Mouse (Mus musculus): Measurements from ENCODE around the gene Dennd1b. TPM values are rescaled to one million over a fixed set of nuclear protein-coding genes. Genes with fewer than 3 reads are reported as not detected.

Gene Dennd1b
- polyA plus RNA-seq, 1 experiment from 2014 or later: 13.0 TPM

DNA sequence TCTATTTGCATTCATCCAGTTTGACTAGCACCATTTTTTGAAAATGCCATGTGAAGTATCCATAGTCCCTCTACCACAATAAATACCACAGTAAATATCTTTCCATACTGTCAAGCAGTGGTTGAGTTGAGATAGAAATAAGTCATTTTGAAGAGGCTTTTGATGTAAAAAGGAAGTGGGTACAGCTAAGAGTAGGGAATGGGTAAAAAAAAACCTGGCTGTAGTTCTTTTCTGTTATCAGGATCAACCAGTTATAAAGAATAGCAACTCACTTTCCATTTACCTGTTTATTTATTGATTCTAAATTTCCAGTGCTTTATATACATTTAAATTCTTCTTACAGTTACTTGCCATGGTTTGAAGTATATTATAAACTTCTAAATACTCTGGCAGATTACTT lies 89.8 kb downstream of the Dennd1b start:
- no peak for ATAC-seq (replicated peaks; ENCODE audit: insufficient number of reproducible peaks, insufficient read depth, low FRiP score, low read depth)
- Histone ChIP-seq H3K4me1 (replicated peaks) (no peaks in the 10 kb centered on the region), H3K4me2 (no peak overlapping the region), H3K4me3 (no peak overlapping the region), H3K27ac (no peak overlapping the region), H3K36me3 (peaks cover 4% of the 10 kb centered on the region; the same call in 1 of the 2 replicates), H3K9me3 (replicated peaks) (no peaks in the 10 kb centered on the region), H3K9ac (no peak overlapping the region), H3K27me3 (no peaks in the 10 kb centered on the region)

DNA sequence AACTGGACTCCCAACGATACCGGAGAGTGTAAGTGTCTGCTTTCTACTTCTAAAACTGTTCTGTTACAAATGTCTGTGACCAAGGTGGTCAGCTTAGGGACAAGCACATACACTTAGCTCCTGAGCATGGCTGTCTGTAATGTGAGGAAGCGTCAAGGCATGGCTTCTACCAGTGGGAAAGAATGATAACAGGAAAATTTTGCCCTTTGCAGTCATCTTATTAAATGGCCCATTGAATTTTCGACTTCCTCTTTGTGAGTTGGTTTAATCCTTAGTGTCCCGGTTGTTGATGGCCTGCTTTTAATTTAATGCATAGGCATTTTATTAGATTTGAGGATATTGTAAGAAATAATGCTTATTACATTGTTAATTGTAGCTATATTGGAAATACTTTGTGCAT lies 97.1 kb downstream of the Dennd1b start:
- 88% methylated on average over 5 of the region's 5 CpGs for WGBS
- Histone ChIP-seq H3K36me3 (no peaks in the 10 kb centered on the region), H3K9me3 (replicated peaks) (no peaks in the 10 kb centered on the region), H3K4me3 (no peak overlapping the region), H3K27ac (no peak overlapping the region), H3K9ac (no peak overlapping the region), H3K4me2 (no peak overlapping the region), H3K4me1 (replicated peaks) (no peaks in the 10 kb centered on the region), H3K27me3 (no peaks in the 10 kb centered on the region)
- no peak for ATAC-seq (replicated peaks; ENCODE audit: insufficient number of reproducible peaks, insufficient read depth, low FRiP score, low read depth)

DNA sequence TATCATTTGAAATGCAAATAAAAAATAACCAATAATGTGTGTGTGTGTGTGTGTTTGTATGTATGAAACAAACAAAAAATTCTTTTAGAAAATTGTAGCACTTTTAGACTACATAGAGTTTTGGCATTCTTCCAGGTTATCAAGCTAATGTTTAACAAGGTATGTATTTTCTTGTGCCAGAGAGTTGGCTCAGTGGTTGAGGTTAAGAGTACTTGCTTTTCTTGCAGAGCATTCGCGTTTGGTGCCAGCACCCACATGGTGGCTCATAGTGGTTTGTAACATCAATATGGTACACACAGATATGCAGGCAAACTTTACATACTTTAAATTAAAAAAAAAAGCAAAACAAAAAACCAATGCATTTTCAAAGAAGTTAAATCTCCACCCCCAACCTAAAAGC lies 101.5 kb downstream of the Dennd1b start:
- Histone ChIP-seq H3K4me2 (no peak overlapping the region), H3K4me3 (no peak overlapping the region), H3K27ac (no peak overlapping the region), H3K4me1 (replicated peaks) (no peaks in the 10 kb centered on the region), H3K9me3 (replicated peaks) (no peaks in the 10 kb centered on the region), H3K9ac (no peak overlapping the region), H3K27me3 (no peaks in the 10 kb centered on the region), H3K36me3 (no peaks in the 10 kb centered on the region)
- WGBS: 86% methylated on average over 2 of the region's 2 CpGs
- ATAC-seq (replicated peaks; ENCODE audit: insufficient number of reproducible peaks, insufficient read depth, low FRiP score, low read depth): no peak

DNA sequence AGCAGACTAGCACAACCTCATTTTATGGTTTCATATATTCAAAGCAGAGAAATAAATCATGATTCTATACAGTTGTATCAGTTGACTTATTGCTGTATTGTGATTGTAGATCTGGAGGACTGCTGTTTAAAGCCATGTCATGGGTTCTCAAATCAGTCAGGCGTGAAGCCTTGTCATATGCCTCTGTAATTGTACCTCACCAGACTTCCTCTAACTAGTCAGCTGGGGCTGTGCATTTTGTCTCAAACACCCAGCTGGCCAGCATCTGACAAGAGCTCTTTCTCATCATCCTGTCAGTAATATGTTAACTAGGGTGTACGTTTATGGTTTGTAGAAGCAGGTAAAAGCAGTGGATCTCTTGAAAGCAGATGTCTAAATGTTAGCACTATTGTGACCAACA lies 104.0 kb downstream of the Dennd1b start:
- WGBS: 46% methylated on average over 2 of the region's 2 CpGs
- H3K4me3 ChIP-seq: no peak overlapping the region

GRCm38 (mm10) chr1:139071015-139071414 lies 107.8 kb downstream of the Dennd1b start:
- 52% methylated on average over 2 of the region's 2 CpGs for WGBS
- no peak for ATAC-seq (replicated peaks; ENCODE audit: insufficient number of reproducible peaks, insufficient read depth, low FRiP score, low read depth)
- no peaks in the 10 kb centered on the region for H3K4me1 ChIP-seq (replicated peaks)

More for the DNA sequence above, 104.0 kb downstream of the Dennd1b start:
- Histone ChIP-seq H3K36me3 (no peaks in the 10 kb centered on the region), H3K27me3 (no peaks in the 10 kb centered on the region), H3K4me2 (no peak overlapping the region), H3K4me1 (replicated peaks) (no peaks in the 10 kb centered on the region), H3K9ac (no peak overlapping the region), H3K9me3 (replicated peaks) (no peaks in the 10 kb centered on the region), H3K27ac (no peak overlapping the region)
- no peak for ATAC-seq (replicated peaks; ENCODE audit: insufficient number of reproducible peaks, insufficient read depth, low FRiP score, low read depth)

GRCm38 (mm10) chr1:139075671-139076070 lies 112.4 kb downstream of the Dennd1b start:
- Histone ChIP-seq H3K4me1 (replicated peaks) (peaks cover 3% of the 10 kb centered on the region; the same call in 1 of the 2 replicates), H3K36me3 (no peaks in the 10 kb centered on the region), H3K27me3 (no peaks in the 10 kb centered on the region), H3K9me3 (replicated peaks) (no peaks in the 10 kb centered on the region), H3K9ac (no peak overlapping the region), H3K4me3 (no peak overlapping the region), H3K4me2 (no peak overlapping the region), H3K27ac (no peak overlapping the region)
- WGBS: 52% methylated on average over 2 of the region's 2 CpGs
- no peak for ATAC-seq (replicated peaks; ENCODE audit: insufficient number of reproducible peaks, insufficient read depth, low FRiP score, low read depth)

More at GRCm38 (mm10) chr1:139071015-139071414, 107.8 kb downstream of the Dennd1b start:
- no peak overlapping the region for H3K9ac ChIP-seq
- H3K9me3 ChIP-seq (replicated peaks): no peaks in the 10 kb centered on the region
- H3K36me3 ChIP-seq: no peaks in the 10 kb centered on the region
- no peaks in the 10 kb centered on the region for H3K27me3 ChIP-seq
- H3K4me2 ChIP-seq: no peak overlapping the region
- no peak overlapping the region for H3K4me3 ChIP-seq
- no peak overlapping the region for H3K27ac ChIP-seq

DNA sequence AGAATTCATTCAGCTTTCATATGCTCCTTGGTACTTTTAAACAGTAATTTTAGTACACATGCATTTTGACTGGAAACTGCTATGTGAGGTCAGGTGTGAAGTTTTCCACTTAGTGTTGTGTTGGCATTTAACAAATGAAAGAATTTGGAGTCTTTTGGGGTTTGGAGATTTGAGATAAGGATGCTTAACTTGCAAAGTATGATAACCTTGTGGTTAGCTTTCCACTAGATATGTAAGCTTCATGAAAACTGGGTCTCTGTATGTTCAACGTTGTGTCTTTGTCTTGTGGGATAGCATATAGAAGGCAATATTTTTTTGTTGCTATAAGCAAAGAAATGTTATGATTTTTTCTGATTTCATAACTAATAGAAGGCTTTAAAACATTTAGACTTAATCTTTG lies 114.8 kb downstream of the Dennd1b start:
- no peaks in the 10 kb centered on the region for H3K36me3 ChIP-seq
- H3K4me2 ChIP-seq: no peak overlapping the region
- peaks cover 6% of the 10 kb centered on the region; the same call in 1 of the 2 replicates for H3K4me1 ChIP-seq (replicated peaks)
- no peaks in the 10 kb centered on the region for H3K27me3 ChIP-seq
- H3K9me3 ChIP-seq (replicated peaks): no peaks in the 10 kb centered on the region
- ATAC-seq (replicated peaks; ENCODE audit: insufficient number of reproducible peaks, insufficient read depth, low FRiP score, low read depth): no peak
- no peak overlapping the region for H3K9ac ChIP-seq
- no peak overlapping the region for H3K4me3 ChIP-seq
- WGBS: 70% methylated on average over 1 of the region's 1 CpGs
- no peak overlapping the region for H3K27ac ChIP-seq

GRCm38 (mm10) chr1:139079000-139079399 lies 115.8 kb downstream of the Dennd1b start:
- Histone ChIP-seq H3K27ac (no peak overlapping the region), H3K4me2 (no peak overlapping the region), H3K27me3 (no peaks in the 10 kb centered on the region), H3K9me3 (replicated peaks) (no peaks in the 10 kb centered on the region), H3K36me3 (no peaks in the 10 kb centered on the region), H3K9ac (no peak overlapping the region), H3K4me3 (no peak overlapping the region), H3K4me1 (replicated peaks) (peaks cover 6% of the 10 kb centered on the region; the same call in 1 of the 2 replicates)
- no peak for ATAC-seq (replicated peaks; ENCODE audit: insufficient number of reproducible peaks, insufficient read depth, low FRiP score, low read depth)
- 48% methylated on average over 8 of the region's 8 CpGs for WGBS

DNA sequence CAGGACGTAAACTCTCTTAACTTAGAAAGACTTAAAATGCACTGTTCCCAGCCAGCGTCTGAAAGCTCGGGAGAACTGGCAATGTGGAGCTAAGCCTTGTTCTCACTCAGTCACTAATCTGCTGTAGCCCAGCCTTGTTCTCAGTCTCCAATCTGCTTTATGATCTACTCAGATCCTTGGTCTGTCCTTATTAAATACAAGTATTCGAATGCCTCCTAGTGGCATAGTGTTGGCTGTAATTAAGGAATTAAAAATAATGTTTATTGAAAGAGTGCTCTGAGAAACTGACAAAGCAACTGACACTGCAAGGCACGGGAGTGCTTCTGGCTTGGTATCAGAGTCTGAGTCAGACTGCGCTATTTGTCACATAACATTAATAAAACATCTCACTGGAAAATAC lies 116.3 kb downstream of the Dennd1b start:
- H3K4me3 ChIP-seq: no peak overlapping the region
- H3K4me2 ChIP-seq: no peak overlapping the region
- 76% methylated on average over 6 of the region's 6 CpGs for WGBS
- no peak overlapping the region for H3K9ac ChIP-seq
- no peak overlapping the region for H3K27ac ChIP-seq
- no peaks in the 10 kb centered on the region for H3K27me3 ChIP-seq
- H3K36me3 ChIP-seq: no peaks in the 10 kb centered on the region
- H3K9me3 ChIP-seq (replicated peaks): no peaks in the 10 kb centered on the region
- peaks cover 6% of the 10 kb centered on the region; the same call in 1 of the 2 replicates for H3K4me1 ChIP-seq (replicated peaks)
- ATAC-seq (replicated peaks; ENCODE audit: insufficient number of reproducible peaks, insufficient read depth, low FRiP score, low read depth): no peak

GRCm38 (mm10) chr1:139080517-139081386 lies 117.5 kb downstream of the Dennd1b start:
- H3K4me2 ChIP-seq: no peak overlapping the region
- ATAC-seq (replicated peaks; ENCODE audit: insufficient number of reproducible peaks, insufficient read depth, low FRiP score, low read depth): no peak
- no peaks in the 10 kb centered on the region for H3K27me3 ChIP-seq
- 58% methylated on average over 16 of the region's 16 CpGs for WGBS
- H3K4me3 ChIP-seq: no peak overlapping the region
- peaks cover 6% of the 10 kb centered on the region; the same call in 1 of the 2 replicates for H3K4me1 ChIP-seq (replicated peaks)
- no peak overlapping the region for H3K9ac ChIP-seq
- H3K36me3 ChIP-seq: no peaks in the 10 kb centered on the region
- no peak overlapping the region for H3K27ac ChIP-seq
- no peaks in the 10 kb centered on the region for H3K9me3 ChIP-seq (replicated peaks)

GRCm38 (mm10) chr1:139083382-139083781 lies 120.1 kb downstream of the Dennd1b start:
- H3K9ac ChIP-seq: no peak overlapping the region
- ATAC-seq (replicated peaks; ENCODE audit: insufficient number of reproducible peaks, insufficient read depth, low FRiP score, low read depth): no peak
- no peaks in the 10 kb centered on the region for H3K27me3 ChIP-seq
- H3K4me2 ChIP-seq: no peak overlapping the region
- H3K4me3 ChIP-seq: no peak overlapping the region
- H3K36me3 ChIP-seq: no peaks in the 10 kb centered on the region
- H3K27ac ChIP-seq: no peak overlapping the region
- peaks cover 6% of the 10 kb centered on the region; the same call in 1 of the 2 replicates for H3K4me1 ChIP-seq (replicated peaks)
- 62% methylated on average over 2 of the region's 2 CpGs for WGBS
- H3K9me3 ChIP-seq (replicated peaks): no peaks in the 10 kb centered on the region

GRCm38 (mm10) chr1:139087564-139087963 lies 124.3 kb downstream of the Dennd1b start:
- Histone ChIP-seq H3K36me3 (no peaks in the 10 kb centered on the region), H3K9ac (no peak overlapping the region), H3K4me3 (no peak overlapping the region), H3K9me3 (replicated peaks) (no peaks in the 10 kb centered on the region), H3K4me2 (no peak overlapping the region), H3K4me1 (replicated peaks) (no peaks in the 10 kb centered on the region), H3K27ac (no peak overlapping the region), H3K27me3 (no peaks in the 10 kb centered on the region)
- 81% methylated on average over 3 of the region's 3 CpGs for WGBS
- ATAC-seq (replicated peaks; ENCODE audit: insufficient number of reproducible peaks, insufficient read depth, low FRiP score, low read depth): no peak
